Mouse (Mus musculus): ENCODE data around the gene Dlgap3. TPM values are rescaled to one million over a fixed set of nuclear protein-coding genes. Genes with fewer than 3 reads are reported as not detected.

The Dlgap3 gene
- total RNA-seq, 1 experiment, result 8.8 TPM

GRCm38 (mm10) chr4:127232551-127232950 is 63.5 kb downstream of the Dlgap3 start:
- TF ChIP-seq ZNF384 (IDR thresholded peaks at IDR 0.05; ENCODE audit: low read depth, low read length) (no peak), CHD2 (IDR thresholded peaks at IDR 0.05; ENCODE audit: low read depth, low read length) (no peak), HCFC1 (IDR thresholded peaks at IDR 0.05; ENCODE audit: borderline replicate concordance, insufficient read depth, low read length) (no peak), MAFK (IDR thresholded peaks at IDR 0.05; ENCODE audit: insufficient read depth, low read depth, low read length) (no peak)
- Histone ChIP-seq H3K9me3 (ENCODE audit: control insufficient read depth, insufficient read depth, low read depth, low read length) (no peaks in the 10 kb centered on the region), H3K9ac (ENCODE audit: insufficient read depth, low read depth, low read length, poor library complexity, severe bottlenecking) (no peak overlapping the region), H3K4me3 (ENCODE audit: insufficient read depth in 1 of 2, low read depth in 1 of 2, low read length in 2 of 2, poor library complexity in 1 of 2, severe bottlenecking in 1 of 2) (no peak overlapping the region), H3K36me3 (ENCODE audit: control insufficient read depth, insufficient read depth, low read length, poor library complexity, severe bottlenecking) (peaks cover 5% of the 10 kb centered on the region; the same call in 1 of the 2 replicates), H3K27ac (ENCODE audit: insufficient read depth, low read depth, low read length, poor library complexity, severe bottlenecking) (no peak overlapping the region), H3K4me1 (ENCODE audit: control insufficient read depth in 2 of 2, insufficient read depth in 2 of 2, low read length in 2 of 2, poor library complexity in 1 of 2) (peaks cover 8 to 18% of the 10 kb centered on the region in 2 experiments)
- in situ Hi-C loops (cut with MboI; ENCODE audit: low sequenced_read_pairs in 2 of 2, unreplicated experiment in 2 of 2), result no loop called here
- no peak for DNase-seq (ENCODE audit: low read depth, low spot score)

- no peaks in the 10 kb centered on the region for H3K9me3 ChIP-seq (ENCODE audit: control insufficient read depth, insufficient read depth, low read depth, low read length)
- DNase-seq (ENCODE audit: low read depth, low spot score), result no peak
- H3K4me1 ChIP-seq (ENCODE audit: control insufficient read depth in 2 of 2, insufficient read depth in 2 of 2, low read length in 2 of 2, poor library complexity in 1 of 2), result peaks cover 3 to 14% of the 10 kb centered on the region in 2 experiments; a peak in 3 of 4 replicates
- TF ChIP-seq ZC3H11A (IDR thresholded peaks at IDR 0.05; ENCODE audit: borderline replicate concordance, low read depth, low read length) (no peak), HCFC1 (IDR thresholded peaks at IDR 0.05; ENCODE audit: borderline replicate concordance, insufficient read depth, low read length) (no peak), CHD2 (IDR thresholded peaks at IDR 0.05; ENCODE audit: low read depth, low read length) (no peak), MAFK (IDR thresholded peaks at IDR 0.05; ENCODE audit: insufficient read depth, low read depth, low read length) (no peak), ZNF384 (IDR thresholded peaks at IDR 0.05; ENCODE audit: low read depth, low read length) (no peak)
- H3K9ac ChIP-seq (ENCODE audit: insufficient read depth, low read depth, low read length, poor library complexity, severe bottlenecking), result peak overlapping the region; percentile 50
- peaks cover 5% of the 10 kb centered on the region; the same call in 1 of the 2 replicates for H3K36me3 ChIP-seq (ENCODE audit: control insufficient read depth, insufficient read depth, low read length, poor library complexity, severe bottlenecking)
- H3K27ac ChIP-seq (ENCODE audit: insufficient read depth, low read depth, low read length, poor library complexity, severe bottlenecking), result no peak overlapping the region
- H3K4me3 ChIP-seq (ENCODE audit: insufficient read depth in 1 of 2, low read depth in 1 of 2, low read length in 2 of 2, poor library complexity in 1 of 2, severe bottlenecking in 1 of 2), result peak overlapping the region; percentile 34 to 55; a peak in 3 of 4 replicates
- in situ Hi-C loops (cut with MboI; ENCODE audit: low sequenced_read_pairs in 2 of 2, unreplicated experiment in 2 of 2), result no loop called here
Measured at GRCm38 (mm10) chr4:127233416-127234125, 64.6 kb downstream of the Dlgap3 start.

- Histone ChIP-seq H3K27ac (ENCODE audit: insufficient read depth, low read depth, low read length, poor library complexity, severe bottlenecking) (peak overlapping the region; percentile 34; the same call in 1 of the 2 replicates), H3K9ac (ENCODE audit: insufficient read depth, low read depth, low read length, poor library complexity, severe bottlenecking) (peak overlapping the region; percentile 77), H3K4me1 (ENCODE audit: control insufficient read depth in 2 of 2, insufficient read depth in 2 of 2, low read length in 2 of 2, poor library complexity in 1 of 2) (peaks cover 3 to 14% of the 10 kb centered on the region in 2 experiments; a peak in 3 of 4 replicates), H3K4me3 (ENCODE audit: insufficient read depth in 1 of 2, low read depth in 1 of 2, low read length in 2 of 2, poor library complexity in 1 of 2, severe bottlenecking in 1 of 2) (peak overlapping the region; percentile 77 to 80), H3K9me3 (ENCODE audit: control insufficient read depth, insufficient read depth, low read depth, low read length) (no peaks in the 10 kb centered on the region), H3K36me3 (ENCODE audit: control insufficient read depth, insufficient read depth, low read length, poor library complexity, severe bottlenecking) (no peaks in the 10 kb centered on the region; the same call in 1 of the 2 replicates)
- TF ChIP-seq ZC3H11A (IDR thresholded peaks at IDR 0.05; ENCODE audit: borderline replicate concordance, low read depth, low read length), result no peak
- TF ChIP-seq HCFC1 (IDR thresholded peaks at IDR 0.05; ENCODE audit: borderline replicate concordance, insufficient read depth, low read length), result no peak
- TF ChIP-seq ZNF384 (IDR thresholded peaks at IDR 0.05; ENCODE audit: low read depth, low read length), result no peak
- no peak for TF ChIP-seq CHD2 (IDR thresholded peaks at IDR 0.05; ENCODE audit: low read depth, low read length)
- TF ChIP-seq MAFK (IDR thresholded peaks at IDR 0.05; ENCODE audit: insufficient read depth, low read depth, low read length), result no peak
- in situ Hi-C loops (cut with MboI; ENCODE audit: low sequenced_read_pairs in 2 of 2, unreplicated experiment in 2 of 2), result no loop called here
- DNase-seq (ENCODE audit: low read depth, low spot score), result peak; percentile 94
Measured at GRCm38 (mm10) chr4:127235742-127236487, 66.9 kb downstream of the Dlgap3 start.

- in situ Hi-C loops (cut with MboI; ENCODE audit: low sequenced_read_pairs in 2 of 2, unreplicated experiment in 2 of 2), result no loop called here
- Histone ChIP-seq H3K36me3 (ENCODE audit: control insufficient read depth, insufficient read depth, low read length, poor library complexity, severe bottlenecking) (no peaks in the 10 kb centered on the region; the same call in 1 of the 2 replicates), H3K9ac (ENCODE audit: insufficient read depth, low read depth, low read length, poor library complexity, severe bottlenecking) (peak overlapping the region; percentile 77), H3K27ac (ENCODE audit: insufficient read depth, low read depth, low read length, poor library complexity, severe bottlenecking) (no peak overlapping the region), H3K4me3 (ENCODE audit: insufficient read depth in 1 of 2, low read depth in 1 of 2, low read length in 2 of 2, poor library complexity in 1 of 2, severe bottlenecking in 1 of 2) (peak overlapping the region; percentile 77 to 80), H3K9me3 (ENCODE audit: control insufficient read depth, insufficient read depth, low read depth, low read length) (no peaks in the 10 kb centered on the region), H3K4me1 (ENCODE audit: control insufficient read depth in 2 of 2, insufficient read depth in 2 of 2, low read length in 2 of 2, poor library complexity in 1 of 2) (peaks cover 3 to 14% of the 10 kb centered on the region in 2 experiments; a peak in 3 of 4 replicates)
- no peak for DNase-seq (ENCODE audit: low read depth, low spot score)
- TF ChIP-seq MAFK (IDR thresholded peaks at IDR 0.05; ENCODE audit: insufficient read depth, low read depth, low read length) (no peak), ZNF384 (IDR thresholded peaks at IDR 0.05; ENCODE audit: low read depth, low read length) (no peak), ZC3H11A (IDR thresholded peaks at IDR 0.05; ENCODE audit: borderline replicate concordance, low read depth, low read length) (no peak), CHD2 (IDR thresholded peaks at IDR 0.05; ENCODE audit: low read depth, low read length) (no peak)
Measured at GRCm38 (mm10) chr4:127236631-127237030, 67.6 kb downstream of the Dlgap3 start.

Measured in ES-E14 (cell line).